ENCODE assay signal across 18 mouse cellular contexts in genomic region chr13:20107953-20108498, GRCm38 (mm10).
"Had no signal": no experiment of that assay in that cellular context is flagged by ENCODE, and none has a peak within 500 bp of the region (broad histone marks: within the 10 kb centered on the region; RNA-seq: fewer than 3 reads in every experiment).

No protein-coding gene starts in this region.

- H3K27me3 ChIP-seq: intestine, embryonic 15.5 days; liver, embryonic 15.5 days; neural tube, embryonic 13.5 days had no signal

- H3K4me1 ChIP-seq: liver, embryonic 15.5 days had no signal

- ATAC-seq: intestine, embryonic 15.5 days had no signal

- H3K4me2 ChIP-seq: intestine, embryonic 15.5 days; liver, embryonic 11.5 days; liver, embryonic 15.5 days; neural tube, embryonic 13.5 days had no signal

- H3K9ac ChIP-seq: intestine, embryonic 15.5 days; liver, embryonic 15.5 days; neural tube, embryonic 13.5 days had no signal

- DNase-seq: kidney, adult 18-20 months; kidney, postnatal 10 days; kidney, postnatal 4 days; lung, adult 2 months; midbrain, embryonic 14.5 days; right cerebral cortex, adult 18-20 months; right cerebral cortex, postnatal 25 days; thymus, adult 18-20 months; thymus, postnatal 25 days had no signal

- H3K4me3 ChIP-seq: intestine, embryonic 15.5 days; layer of hippocampus, adult 2 months; left cerebral cortex, adult 2 months; limb, embryonic 10.5 days; liver, embryonic 15.5 days; neural tube, embryonic 13.5 days had no signal

- H3K9me3 ChIP-seq: intestine, embryonic 15.5 days; limb, embryonic 10.5 days; liver, embryonic 15.5 days; neural tube, embryonic 13.5 days had no signal

- H3K36me3 ChIP-seq: intestine, embryonic 15.5 days; limb, embryonic 10.5 days; liver, embryonic 15.5 days; neural tube, embryonic 13.5 days had no signal

- H3K27ac ChIP-seq: intestine, embryonic 15.5 days; layer of hippocampus, adult 2 months; left cerebral cortex, adult 2 months; limb, embryonic 10.5 days; liver, embryonic 15.5 days; macrophage; neural tube, embryonic 13.5 days; stomach, postnatal 0 days had no signal
